In genomic region chr2:170347131-170347765, GRCm38 (mm10) we compare ENCODE assay signal across 10 mouse cellular contexts.
DNase-seq lines count a peak whose midpoint lies in the region; ATAC-seq and TF ChIP-seq lines count a peak whose summit lies in the region.
"Had no signal": no experiment of that assay in that cellular context is flagged by ENCODE, and none has a peak within 500 bp of the region (broad histone marks: within the 10 kb centered on the region; RNA-seq: fewer than 3 reads in every experiment).

No protein-coding gene starts in this region.

- no peak overlapping the region for H3K27ac ChIP-seq in intestine, embryonic 14.5 days (ENCODE audit: low read depth)
- H3K27ac ChIP-seq in intestine, embryonic 15.5 days = no peak overlapping the region
- H3K27ac ChIP-seq in MEL (ENCODE audit: control insufficient read depth, low read depth, low read length) = no peak overlapping the region
- H3K27ac ChIP-seq: embryonic facial prominence, embryonic 15.5 days; liver, embryonic 15.5 days had no signal

- TF ChIP-seq EP300 in MEL (IDR thresholded peaks at IDR 0.05; ENCODE audit: low read depth in 1 of 2, low read length in 2 of 2) = no peak

- no peak overlapping the region for H3K4me2 ChIP-seq in intestine, embryonic 14.5 days (ENCODE audit: low read length)
- H3K4me2 ChIP-seq in intestine, embryonic 15.5 days (replicated peaks) = no peak overlapping the region
- H3K4me2 ChIP-seq: embryonic facial prominence, embryonic 15.5 days; liver, embryonic 15.5 days had no signal

- DNase-seq in intestine, embryonic 14.5 days (ENCODE audit: low spot score) = peak; percentile 90
- peak; percentile 70 to 76 for DNase-seq in B cell, adult 2 months
- peak; percentile 58 for DNase-seq in MEL (ENCODE audit: low read depth, low spot score)
- DNase-seq in fibroblast of lung, adult 2 months (ENCODE audit: low read depth) = peak; percentile 40
- peak; percentile 73 to 77 for DNase-seq in kidney, postnatal 4 days
- peak; percentile 53 to 72 for DNase-seq in lung, postnatal 4 days
- no peak for DNase-seq in ovary, postnatal 36 days (ENCODE audit: low spot score)

- peak; percentile 70 for TF ChIP-seq RAD21 in MEL (IDR thresholded peaks at IDR 0.05; ENCODE audit: low read depth, low read length)

- H3K9me3 ChIP-seq in intestine, embryonic 14.5 days (ENCODE audit: control insufficient read depth, low read length) = no peaks in the 10 kb centered on the region
- no peaks in the 10 kb centered on the region for H3K9me3 ChIP-seq in intestine, embryonic 15.5 days
- no peaks in the 10 kb centered on the region for H3K9me3 ChIP-seq in MEL (replicated peaks; ENCODE audit: insufficient read depth, low read length)
- H3K9me3 ChIP-seq: embryonic facial prominence, embryonic 15.5 days; liver, embryonic 15.5 days had no signal

- TF ChIP-seq CTCF in MEL (IDR thresholded peaks at IDR 0.05 in 2 of 3, conservative IDR thresholded peaks at IDR 0.05 in 1 of 3; ENCODE audit: control insufficient read depth in 1 of 3, insufficient read depth in 1 of 3, low read depth in 2 of 3, low read length in 3 of 3, poor library complexity in 1 of 3, severe bottlenecking in 1 of 3) = peak; percentile 63 to 77 (median 66)

- ATAC-seq in intestine, embryonic 14.5 days (replicated peaks; ENCODE audit: low FRiP score, low TSS enrichment, low read depth) = no peak
- no peak for ATAC-seq in intestine, embryonic 15.5 days

- no peak overlapping the region for H3K9ac ChIP-seq in intestine, embryonic 14.5 days (ENCODE audit: low read length)
- H3K9ac ChIP-seq in intestine, embryonic 15.5 days = no peak overlapping the region
- H3K9ac ChIP-seq in MEL (ENCODE audit: control insufficient read depth, low read depth, low read length, poor library complexity, severe bottlenecking) = no peak overlapping the region
- H3K9ac ChIP-seq: embryonic facial prominence, embryonic 15.5 days; liver, embryonic 15.5 days had no signal

- H3K36me3 ChIP-seq in intestine, embryonic 14.5 days (ENCODE audit: control insufficient read depth, insufficient read depth, low read length) = no peaks in the 10 kb centered on the region
- H3K36me3 ChIP-seq in intestine, embryonic 15.5 days = no peaks in the 10 kb centered on the region
- no peaks in the 10 kb centered on the region; a peak in 1 of 4 replicates for H3K36me3 ChIP-seq in MEL (ENCODE audit: control insufficient read depth in 1 of 2, insufficient read depth in 2 of 2, low read length in 2 of 2)
- H3K36me3 ChIP-seq: embryonic facial prominence, embryonic 15.5 days; liver, embryonic 15.5 days had no signal

- 29% methylated on average over 8 of the region's 8 CpGs for WGBS in intestine, embryonic 14.5 days
- 34% methylated on average over 8 of the region's 8 CpGs for WGBS in intestine, embryonic 15.5 days

- H3K4me3 ChIP-seq in intestine, embryonic 14.5 days (ENCODE audit: low read depth, low read length) = no peak overlapping the region
- no peak overlapping the region for H3K4me3 ChIP-seq in intestine, embryonic 15.5 days (replicated peaks)
- H3K4me3 ChIP-seq in MEL (ENCODE audit: control insufficient read depth in 1 of 2, insufficient read depth in 1 of 2, low read depth in 2 of 2, low read length in 2 of 2) = no peak overlapping the region
- H3K4me3 ChIP-seq: embryonic facial prominence, embryonic 15.5 days; liver, embryonic 15.5 days had no signal

- TF ChIP-seq POLR2A in MEL (IDR thresholded peaks at IDR 0.05; ENCODE audit: control insufficient read depth in 1 of 2, insufficient read depth in 1 of 2, low read depth in 1 of 2, low read length in 2 of 2, poor library complexity in 1 of 2) = no peak

- no peaks in the 10 kb centered on the region for H3K79me2 ChIP-seq in MEL (ENCODE audit: control insufficient read depth, insufficient read depth, low read length, poor library complexity)

- H3K27me3 ChIP-seq in intestine, embryonic 14.5 days (replicated peaks; ENCODE audit: control insufficient read depth, insufficient read depth, low read length) = no peaks in the 10 kb centered on the region
- no peaks in the 10 kb centered on the region for H3K27me3 ChIP-seq in intestine, embryonic 15.5 days (replicated peaks)
- no peaks in the 10 kb centered on the region for H3K27me3 ChIP-seq in MEL (ENCODE audit: control insufficient read depth in 1 of 2, insufficient read depth in 2 of 2, low read length in 2 of 2)
- H3K27me3 ChIP-seq: embryonic facial prominence, embryonic 15.5 days; liver, embryonic 15.5 days had no signal

- peaks cover 45% of the 10 kb centered on the region for H3K4me1 ChIP-seq in intestine, embryonic 14.5 days (replicated peaks; ENCODE audit: control insufficient read depth, insufficient read depth, low read length)
- peaks cover 37% of the 10 kb centered on the region for H3K4me1 ChIP-seq in intestine, embryonic 15.5 days (replicated peaks)
- H3K4me1 ChIP-seq in MEL (ENCODE audit: control insufficient read depth in 1 of 2, insufficient read depth in 2 of 2, low read length in 2 of 2) = no peaks in the 10 kb centered on the region; a peak in 1 of 4 replicates

TF ChIP-seq in MEL, 35 proteins besides CTCF, POLR2A, EP300 and RAD21:
- peak; percentile 55 for TF ChIP-seq ZC3H11A (IDR thresholded peaks at IDR 0.05; ENCODE audit: low read depth, low read length)
- no peak for TF ChIP-seq RCOR1 (IDR thresholded peaks at IDR 0.05; ENCODE audit: low read depth, low read length)
- TF ChIP-seq SMC3 (IDR thresholded peaks at IDR 0.05; ENCODE audit: low read depth, low read length) = peak; percentile 82
TF ChIP-seq in MEL: peak in this region for 2.
